Mouse (Mus musculus) frontal cortex, postnatal 14 days (tissue): ENCODE data around the gene Mfap1a.
"Not testable (repeated sequence)": the region's sequence is repeated elsewhere in the genome, so short reads cannot be mapped to it uniquely, and the experiment has no call there.

Source experiments
- DNase-seq, 2 experiments: peaks; one replicate each; pipeline ENCODE4 v3.0.0; 2022; ENCODE audit warnings: low spot score in 2 of 2

Gene Mfap1a

DNA sequence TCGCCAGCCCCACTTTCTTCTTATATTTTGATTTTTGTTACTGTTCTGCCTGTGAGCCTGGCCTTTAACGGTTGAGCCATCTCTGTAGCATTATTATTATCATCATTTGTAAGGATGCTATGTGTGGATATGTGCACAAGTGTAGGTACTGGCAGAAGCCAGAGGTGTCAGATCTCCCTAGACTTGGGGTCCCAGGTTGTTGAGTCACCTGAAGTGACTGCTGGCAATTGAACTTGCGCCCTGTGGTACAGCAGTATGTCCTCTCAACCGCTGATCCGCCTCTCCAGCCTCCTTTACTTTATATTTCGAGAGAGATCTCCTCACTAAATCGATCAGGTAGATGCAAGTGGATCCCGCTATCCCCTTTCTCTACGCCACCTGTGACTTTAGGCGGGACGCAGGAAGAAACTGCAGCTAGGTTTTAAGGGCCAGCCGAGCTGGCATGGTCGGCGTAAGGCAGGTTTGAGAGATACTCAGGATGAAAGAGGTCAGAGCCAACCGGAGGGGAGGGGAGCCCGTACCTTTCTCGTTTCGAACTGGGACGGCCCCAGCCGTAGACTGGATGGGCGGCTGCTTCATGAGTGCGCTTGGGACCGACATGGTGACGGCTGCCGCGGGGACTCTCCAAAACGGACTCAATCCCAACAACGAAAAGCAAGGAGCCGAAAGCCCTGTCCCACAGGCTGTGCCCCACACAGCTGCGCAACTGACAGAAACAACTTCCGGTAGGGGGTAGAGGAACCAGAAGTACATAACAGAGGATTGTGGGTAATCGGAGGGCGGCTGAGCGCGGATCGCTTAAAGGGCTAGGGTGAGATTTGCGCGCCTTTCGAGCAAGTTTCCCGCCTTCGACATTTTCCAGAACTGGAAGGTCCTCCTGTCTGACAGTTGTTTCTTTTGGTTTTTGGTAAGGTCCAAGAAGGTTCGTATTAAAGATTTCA is at the start of gene Mfap1a, which contains the start of gene Wdr76:
Mfap1a (minus strand) TSS at position 724 of the 941 bp plus-strand sequence.
Wdr76 (plus strand) TSS at position 782 of the 941 bp plus-strand sequence.
- DNase-seq: peak; percentile 69 to 71

DNA sequence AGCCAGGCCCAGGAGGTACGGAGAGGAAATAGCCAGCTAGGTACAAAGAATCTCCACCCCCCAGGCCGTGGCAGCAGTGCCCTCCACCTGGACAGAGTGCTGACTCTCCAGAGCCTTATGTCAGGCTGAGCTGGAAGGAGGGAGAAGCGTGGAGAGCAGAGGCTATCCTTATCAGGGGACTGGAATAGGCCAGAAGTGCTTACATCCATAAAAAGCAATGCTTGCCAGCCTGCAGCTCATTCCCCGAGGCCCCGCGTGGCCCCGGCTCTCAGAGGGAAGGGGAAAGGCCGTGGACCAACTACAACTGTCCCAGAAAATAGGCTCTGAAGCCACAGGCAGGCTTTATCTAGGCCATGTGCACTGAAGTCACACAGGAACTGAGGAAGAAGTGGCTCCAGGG is 44.8 kb upstream of the Mfap1a start:
- no peak for DNase-seq

DNA sequence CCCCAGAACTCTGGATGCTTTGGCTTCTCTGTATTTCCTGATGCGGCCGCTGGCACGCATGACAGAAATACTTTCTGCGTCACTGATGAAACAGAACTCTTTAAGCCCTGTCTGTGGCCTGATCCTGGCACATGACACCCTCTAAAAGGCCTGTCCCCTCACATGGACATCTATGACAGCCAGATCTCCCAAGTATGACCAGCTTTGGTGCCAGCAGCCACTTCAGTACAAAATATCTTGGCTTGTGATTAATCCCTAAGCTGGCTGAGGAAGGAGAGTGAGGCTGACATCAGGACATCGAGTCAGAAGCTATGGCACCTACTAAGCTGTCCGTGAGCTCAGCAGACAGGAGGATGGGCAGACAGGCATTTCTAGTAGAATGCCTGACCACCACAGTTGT is 43.2 kb upstream of the Mfap1a start:
- DNase-seq: no peak

DNA sequence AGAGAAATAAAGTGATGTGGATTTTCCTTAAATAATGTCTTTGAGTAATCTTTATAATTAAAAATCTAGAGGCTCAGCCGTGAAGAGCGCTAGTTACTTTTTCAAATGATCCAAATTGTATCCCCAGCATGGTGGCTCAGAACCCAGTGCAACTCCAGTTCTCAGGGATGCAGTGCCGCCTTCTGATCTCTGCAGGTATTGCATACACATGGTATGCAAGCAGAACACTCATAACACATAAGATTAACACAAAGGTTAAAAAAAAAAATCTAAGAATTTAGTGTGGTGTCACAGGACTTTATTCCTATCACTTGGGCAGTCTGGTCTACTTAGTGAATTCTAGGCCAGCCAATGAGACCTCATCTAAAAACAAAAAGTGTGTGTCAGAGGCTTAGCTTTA is 38.4 kb upstream of the Mfap1a start:
- DNase-seq: no peak

DNA sequence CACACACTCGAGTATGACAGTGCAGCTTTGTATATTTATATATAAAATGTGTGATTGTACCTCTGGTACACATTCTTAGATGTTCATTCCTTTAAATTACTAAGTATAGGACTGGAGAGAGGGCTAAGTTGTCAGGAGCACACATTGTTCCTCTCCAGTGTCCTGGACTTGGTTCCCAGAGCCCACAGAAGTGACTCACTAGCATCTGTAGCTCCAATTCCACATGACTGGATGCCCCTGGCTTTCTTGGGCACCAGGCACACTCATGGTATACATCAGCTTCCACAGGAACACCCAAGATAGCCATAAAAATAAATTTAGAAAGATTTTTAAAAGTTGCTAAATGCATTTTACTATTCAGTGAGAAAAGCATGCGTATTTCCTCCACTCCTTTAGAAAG is 18.6 kb upstream of the Mfap1a start:
- DNase-seq: no peak

DNA sequence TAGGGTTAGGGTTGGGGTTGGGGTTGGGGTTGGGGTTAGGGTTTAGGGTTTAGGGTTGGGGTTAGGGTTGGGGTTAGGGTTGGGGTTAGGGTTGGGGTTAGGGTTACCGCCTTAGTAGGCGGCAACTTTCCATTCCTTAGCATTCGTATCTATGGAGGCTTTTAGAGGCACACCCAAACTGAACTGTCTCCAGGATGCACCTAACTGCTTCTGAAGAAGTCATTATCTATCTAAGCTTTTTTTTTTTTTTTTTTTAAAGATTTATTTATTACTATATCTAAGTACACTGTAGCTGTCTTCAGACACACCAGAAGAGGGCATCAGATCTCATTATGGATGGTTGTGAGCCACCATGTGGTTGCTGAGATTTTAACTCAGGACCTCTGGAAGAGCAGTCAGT is 16.4 kb upstream of the Mfap1a start:
- not testable (repeated sequence) for DNase-seq

DNA sequence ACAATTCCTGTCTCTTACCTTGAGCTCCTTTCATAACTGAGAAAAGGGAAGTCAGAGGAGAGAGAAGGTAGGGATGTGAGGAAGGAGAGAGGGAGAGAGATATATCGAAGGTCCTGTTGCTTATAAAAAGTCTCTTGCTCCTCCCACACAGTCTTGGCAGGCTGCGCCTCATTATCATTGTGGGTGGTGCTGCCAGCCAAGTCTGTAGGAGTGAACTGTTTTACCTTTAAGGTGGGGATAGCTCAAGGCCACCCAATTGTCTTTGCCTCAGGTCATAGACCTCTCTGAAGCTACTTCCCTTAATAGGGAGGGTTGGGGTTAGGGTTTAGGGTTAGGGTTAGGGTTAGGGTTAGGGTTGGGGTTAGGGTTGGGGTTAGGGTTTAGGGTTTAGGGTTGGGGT is 15.5 kb upstream of the Mfap1a start:
- DNase-seq: no peak

DNA sequence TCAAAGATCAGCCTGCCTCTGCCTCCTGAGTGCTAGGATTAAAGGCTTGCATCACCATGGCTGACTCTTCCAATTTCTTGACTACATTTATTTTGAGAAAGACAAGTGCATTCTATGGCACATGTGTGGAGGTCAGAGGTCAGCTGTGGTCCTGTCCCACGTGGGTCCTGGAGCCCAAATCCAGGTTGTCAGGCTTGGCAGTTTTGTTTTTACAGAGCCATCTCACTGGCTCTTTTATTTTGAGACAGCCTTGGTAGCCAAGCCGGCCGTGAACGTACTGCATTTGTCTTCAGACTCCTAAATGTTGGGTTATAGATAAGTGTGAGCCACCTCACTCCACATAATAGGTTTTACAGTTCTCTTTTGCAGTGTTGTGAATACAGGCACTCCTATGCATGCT is 12.2 kb upstream of the Mfap1a start:
- not testable (repeated sequence) for DNase-seq

DNA sequence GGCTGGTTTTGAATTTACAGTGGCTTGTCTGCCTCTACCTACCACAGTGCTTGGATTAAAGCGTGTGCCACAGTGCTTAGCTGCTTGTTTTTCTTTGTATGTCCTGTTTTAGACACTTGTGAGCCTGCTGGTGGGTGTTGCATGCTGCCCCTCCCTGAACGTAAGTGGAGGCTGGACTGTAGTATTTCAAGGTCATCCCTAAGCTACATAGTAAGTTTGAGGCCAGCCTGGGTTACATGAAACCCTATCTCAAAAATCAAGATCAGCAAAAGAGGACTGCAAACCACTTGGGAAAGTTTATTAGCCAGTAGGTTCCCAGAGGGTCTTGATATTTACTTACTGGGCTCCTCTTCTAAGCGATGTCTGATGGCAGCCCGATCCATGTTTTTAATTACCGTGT is 11.6 kb upstream of the Mfap1a start:
- no peak for DNase-seq

DNA sequence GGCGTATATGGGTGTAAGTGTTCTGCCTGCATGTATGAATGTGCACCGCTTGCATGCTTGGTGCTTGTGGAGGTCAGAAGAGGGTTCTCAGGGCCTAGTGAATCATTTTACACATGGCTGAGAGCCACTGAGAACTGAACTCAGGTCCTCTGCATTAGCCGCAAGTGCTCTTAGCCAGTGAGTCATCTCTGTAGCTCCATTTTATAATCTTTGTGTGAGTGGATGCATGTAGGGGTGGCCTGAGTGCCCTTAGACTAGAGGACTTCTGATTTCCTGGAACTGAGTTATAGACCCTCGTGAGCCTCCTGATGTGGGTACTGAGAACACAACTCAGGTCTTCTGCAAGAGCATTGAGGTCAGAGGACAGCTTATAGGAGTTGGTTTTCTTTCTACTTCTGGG is 7.7 kb upstream of the Mfap1a start:
- no peak for DNase-seq

DNA sequence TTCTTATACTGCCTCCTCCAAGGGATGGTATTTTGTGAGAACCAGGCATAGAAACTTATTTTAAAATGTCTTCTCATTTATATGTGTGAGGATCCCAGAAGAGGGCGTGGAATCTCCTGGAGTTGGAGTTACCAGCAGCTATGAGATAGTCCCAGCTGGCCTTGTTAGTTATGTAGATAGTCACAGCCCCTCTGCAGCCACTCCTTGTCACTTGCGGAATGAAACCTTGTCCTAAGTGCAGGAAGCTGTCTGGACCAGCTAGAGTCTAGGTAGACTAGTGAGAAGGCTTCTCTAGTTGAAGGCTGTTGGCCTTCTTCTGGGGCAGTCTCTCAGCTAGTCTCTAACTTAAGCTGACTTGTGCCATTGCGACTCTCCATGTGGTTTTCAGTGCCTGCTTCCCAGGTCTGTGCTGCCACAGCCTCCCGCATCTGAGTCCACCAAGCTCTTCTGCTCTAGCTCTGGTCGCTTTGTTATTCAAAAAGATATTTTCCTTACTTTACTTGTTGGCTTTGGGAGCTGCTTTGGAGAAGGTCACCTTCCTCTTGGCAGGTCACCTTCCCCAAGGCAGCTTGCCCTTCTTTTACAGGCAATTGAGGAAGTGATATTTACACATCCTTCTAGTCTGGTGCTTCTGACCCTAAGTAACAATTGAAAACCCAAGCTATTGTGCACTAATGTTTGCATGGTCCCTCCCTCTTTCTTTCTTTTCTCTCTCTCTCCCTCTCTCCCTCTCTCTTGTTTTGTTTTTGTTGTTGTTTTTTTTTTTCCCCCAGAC is 6.7 kb upstream of the Mfap1a start:
- not testable (repeated sequence) for DNase-seq

DNA sequence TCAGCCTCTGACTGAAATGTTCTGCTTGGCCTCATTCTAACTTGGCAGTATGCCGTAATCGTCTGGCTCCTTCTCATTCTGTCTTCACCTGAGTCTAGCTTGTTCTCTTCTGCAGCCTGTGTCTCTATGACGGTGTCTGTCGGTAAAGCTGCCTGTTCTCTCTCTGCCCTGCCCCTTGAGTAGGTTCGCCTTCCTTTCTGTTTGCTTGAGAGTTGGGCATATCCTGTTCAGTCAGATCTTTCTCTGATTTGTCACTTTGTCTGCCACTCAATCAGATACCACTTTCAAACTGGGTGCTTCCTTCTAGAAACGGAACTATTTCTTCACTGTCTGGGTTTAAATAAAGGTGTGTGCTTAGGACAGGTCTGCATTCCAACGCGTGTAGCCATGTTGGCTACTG is 4.9 kb upstream of the Mfap1a start:
- no peak for DNase-seq

DNA sequence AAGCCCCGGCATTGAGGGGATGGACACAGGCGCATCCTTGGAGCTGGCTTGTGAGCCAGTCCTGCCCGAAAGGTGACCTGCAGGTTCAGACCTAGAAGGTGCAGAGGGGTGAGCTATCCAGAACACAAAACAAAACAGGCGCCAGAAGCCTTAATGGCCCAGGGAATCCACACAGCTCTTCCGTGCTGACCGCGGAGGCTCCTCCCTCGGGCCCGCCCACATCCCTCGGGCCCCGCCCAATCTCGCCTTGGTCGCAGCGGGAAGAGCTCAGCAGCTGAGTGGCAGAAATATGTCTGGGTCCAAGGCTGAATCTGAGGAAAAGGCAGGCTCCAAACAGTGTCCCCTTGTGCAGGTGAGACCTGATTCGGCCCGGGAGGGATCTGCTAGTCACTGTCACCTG is 3.1 kb upstream of the Mfap1a start:
- peak in 1 of 2 experiments; percentile 47 for DNase-seq

DNA sequence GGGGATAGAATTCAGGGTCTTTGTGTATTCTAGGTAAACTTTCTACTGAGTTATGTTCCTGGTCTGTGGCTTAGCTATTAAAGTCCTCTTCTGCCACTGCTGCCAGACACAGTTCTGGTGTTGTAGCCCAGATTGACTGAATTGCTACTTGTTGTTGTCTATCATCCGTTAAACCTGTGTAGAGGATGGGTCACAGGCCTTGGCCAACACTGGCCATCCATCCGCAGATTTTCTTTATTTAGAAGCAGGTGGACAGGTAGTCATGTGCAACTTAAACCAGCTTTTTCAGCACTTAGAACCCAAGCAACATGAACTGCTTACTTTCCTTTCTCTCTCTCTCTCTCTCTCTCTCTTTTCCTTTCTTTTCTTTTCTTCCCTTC is 1.5 kb upstream of the Mfap1a start:
- DNase-seq: no peak

DNA sequence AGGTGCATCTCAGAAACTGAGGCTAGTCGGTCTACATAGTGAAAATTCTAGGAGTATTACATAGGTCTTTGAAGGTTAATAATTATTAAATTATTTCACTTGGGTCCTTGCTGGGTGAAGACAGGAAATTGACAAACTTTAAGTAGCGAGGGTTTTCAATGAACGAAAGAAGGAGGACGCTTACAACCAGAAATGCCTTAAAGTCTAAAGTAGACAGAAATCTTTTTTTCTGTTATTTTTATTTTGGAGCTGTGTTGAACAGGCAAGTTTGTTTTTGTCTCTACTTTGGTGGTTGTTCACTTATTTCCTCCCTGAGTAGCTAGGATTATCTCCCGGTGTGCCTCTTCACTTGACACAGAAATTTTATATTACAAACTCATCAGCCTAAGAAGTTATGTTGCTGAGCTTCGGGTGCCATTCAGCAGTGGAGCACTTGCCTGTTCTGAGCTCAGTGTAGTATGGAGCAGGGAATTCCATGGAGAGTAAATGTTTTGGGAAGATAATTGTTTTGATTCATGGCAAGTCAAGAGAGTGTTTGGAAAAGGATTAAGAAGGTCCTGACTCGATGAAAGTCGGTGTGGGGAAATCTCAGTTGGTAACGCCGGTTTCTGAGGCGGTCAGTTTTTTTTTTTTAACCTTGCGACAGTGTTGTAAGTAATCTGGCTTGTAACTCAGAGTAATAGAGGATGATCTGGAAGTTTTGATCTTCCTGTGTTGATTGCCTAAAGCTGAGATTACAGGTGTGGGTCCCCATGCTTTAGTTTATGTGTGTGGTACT is 897 bp upstream of the Mfap1a start:
- no peak for DNase-seq

DNA sequence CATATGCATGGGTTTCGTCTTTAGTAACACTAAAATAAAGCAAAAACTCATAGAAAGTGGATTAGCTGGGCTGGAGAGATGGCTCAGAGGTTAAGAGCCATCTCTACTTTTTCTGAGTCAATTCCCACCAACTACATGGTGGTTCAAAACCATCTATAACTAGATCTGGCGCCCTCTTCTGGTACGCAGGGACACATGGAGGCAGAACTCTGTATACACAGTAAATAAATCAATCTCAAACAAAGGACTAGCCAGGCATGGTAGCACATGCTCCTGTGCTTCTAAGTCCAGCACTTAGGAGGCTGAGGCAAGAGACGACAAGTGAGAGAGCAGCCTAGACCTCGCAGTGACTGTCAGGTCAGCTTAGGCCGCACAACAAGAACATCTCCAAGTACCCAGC is 4.9 kb downstream of the Mfap1a start:
- DNase-seq: not testable (repeated sequence)

DNA sequence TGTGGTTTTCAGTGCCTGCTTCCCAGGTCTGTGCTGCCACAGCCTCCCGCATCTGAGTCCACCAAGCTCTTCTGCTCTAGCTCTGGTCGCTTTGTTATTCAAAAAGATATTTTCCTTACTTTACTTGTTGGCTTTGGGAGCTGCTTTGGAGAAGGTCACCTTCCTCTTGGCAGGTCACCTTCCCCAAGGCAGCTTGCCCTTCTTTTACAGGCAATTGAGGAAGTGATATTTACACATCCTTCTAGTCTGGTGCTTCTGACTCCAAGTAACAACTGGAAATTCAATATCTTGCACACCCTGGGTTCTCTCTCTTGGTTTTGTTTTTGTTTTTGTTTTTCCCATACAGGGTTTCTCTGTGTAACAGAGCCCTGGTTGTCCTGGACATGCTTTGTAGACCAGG is 22.1 kb downstream of the Mfap1a start:
- not testable (repeated sequence) for DNase-seq

DNA sequence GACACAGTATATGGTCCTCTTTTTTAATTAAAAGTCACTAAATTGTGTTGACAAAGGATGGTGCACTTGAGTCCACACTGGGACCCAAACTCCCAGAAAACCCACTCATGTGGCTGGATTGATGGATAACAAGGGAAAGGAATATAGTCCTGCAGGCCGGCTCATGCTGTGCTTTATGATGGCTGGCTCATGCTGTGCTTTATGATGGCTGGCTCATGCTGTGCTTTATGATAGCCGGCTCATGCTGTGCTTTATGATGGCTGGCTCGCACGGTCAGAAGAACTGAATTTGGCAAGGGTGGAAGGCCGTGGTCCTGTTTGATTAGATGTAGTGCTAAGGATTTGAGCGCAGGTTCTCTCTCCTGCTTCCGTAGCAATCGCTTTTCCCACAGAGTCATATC is 22.9 kb downstream of the Mfap1a start:
- DNase-seq: no peak

DNA sequence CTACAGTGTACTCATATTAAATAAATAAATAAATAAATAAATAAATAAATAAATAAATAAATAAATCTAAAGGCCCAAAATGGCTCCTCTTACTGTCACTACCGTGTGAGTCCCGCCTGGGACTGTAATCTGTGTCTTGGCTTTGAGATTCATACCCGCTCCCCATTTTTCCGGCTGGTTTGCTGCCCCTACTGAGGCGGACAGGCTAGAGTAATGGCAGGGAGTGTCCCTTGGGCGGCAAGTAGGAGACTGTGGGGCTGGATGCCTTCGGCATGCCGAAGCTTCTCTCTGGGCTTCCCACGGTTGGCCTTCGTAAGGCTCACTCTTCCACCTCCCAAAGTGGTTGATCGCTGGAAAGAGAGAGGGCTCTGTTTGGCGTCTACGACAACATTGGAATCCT is 25.5 kb downstream of the Mfap1a start:
- not testable (repeated sequence) for DNase-seq

DNA sequence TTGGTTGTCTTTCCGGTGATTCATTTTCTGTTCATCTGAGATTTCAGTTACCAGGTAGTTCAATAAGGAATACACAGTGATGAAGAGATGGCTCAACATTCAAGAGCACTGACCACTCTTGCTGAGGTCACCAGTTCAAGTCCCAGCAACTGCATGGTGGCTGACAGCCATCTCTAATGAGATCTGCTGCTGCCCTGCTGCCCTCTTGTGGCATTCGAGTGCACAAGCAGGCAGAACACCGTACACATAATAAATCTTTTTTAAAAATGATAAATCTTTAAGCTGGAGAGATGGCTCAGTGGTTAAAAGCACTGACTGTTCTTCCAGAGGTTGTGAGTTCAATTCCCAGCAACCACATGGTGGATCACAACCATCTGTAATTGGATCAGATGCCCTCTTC is 26.0 kb downstream of the Mfap1a start:
- DNase-seq: no peak

DNA sequence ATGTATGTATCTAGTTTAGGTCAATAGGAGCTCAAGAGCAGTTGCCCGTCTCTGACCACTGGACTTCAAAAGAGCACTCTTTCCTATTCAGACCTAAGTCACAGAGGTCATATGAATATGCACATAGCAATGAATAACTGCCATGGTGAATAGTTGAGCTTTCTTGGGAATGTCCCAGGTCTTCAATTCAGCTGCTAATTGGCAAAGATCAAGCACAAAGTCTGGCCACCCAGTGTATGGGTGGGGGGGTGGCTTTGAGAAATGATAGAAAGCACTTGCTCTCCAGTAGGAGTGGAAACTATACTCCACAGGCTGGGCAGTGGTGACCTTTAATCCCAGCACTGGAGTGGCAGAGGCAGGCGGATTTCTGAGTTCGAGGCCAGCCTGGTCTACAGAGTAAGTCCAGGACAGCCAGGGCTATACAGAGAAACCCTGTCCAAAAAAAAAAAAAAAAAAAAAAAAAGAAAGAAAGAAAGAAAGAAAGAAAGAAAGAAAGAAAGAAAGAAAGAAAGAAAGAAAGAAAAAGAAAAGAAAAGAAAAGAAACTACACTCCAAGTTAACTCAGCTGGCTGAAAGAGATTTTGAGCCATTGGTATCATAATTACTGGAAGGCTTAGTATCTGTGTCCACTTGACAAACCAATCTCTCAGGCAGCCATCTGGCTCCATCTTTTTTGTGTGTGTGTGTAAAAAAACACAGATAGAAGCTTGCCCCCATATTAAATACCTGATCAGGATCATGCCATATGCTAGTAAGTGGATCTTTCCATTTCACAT is 28.8 kb downstream of the Mfap1a start:
- DNase-seq: no peak
